Mouse (Mus musculus) ES-Bruce4 (cell line): ENCODE data around the gene Rassf3. TPM values are rescaled to one million over a fixed set of nuclear protein-coding genes. Genes with fewer than 3 reads are reported as not detected.

ENCODE experiments used
- H3K27ac ChIP-seq: 2 replicates; pipeline ENCODE4 v1.5.1; 2012; ENCODE audit warnings: low read length, inconsistent platforms; ENCODE audit not compliant: insufficient read depth
- H3K27me3 ChIP-seq: 2 replicates; pipeline ENCODE4 v1.6.1; 2012; ENCODE audit warnings: mild to moderate bottlenecking, low read length, inconsistent platforms; ENCODE audit not compliant: control insufficient read depth, poor library complexity, insufficient read depth, severe bottlenecking
- H3K36me3 ChIP-seq: 2 replicates; pipeline ENCODE4 v1.6.1; 2012; ENCODE audit warnings: inconsistent platforms, mild to moderate bottlenecking, low read length, moderate library complexity; ENCODE audit not compliant: control insufficient read depth, poor library complexity, insufficient read depth, severe bottlenecking
- H3K4me1 ChIP-seq: one replicate; pipeline ENCODE4 v1.8.1; 2011; ENCODE audit warnings: low read length; ENCODE audit not compliant: control insufficient read depth, insufficient read depth
- H3K4me3 ChIP-seq: 2 replicates; pipeline ENCODE4 v1.5.1; 2011; ENCODE audit warnings: low read depth, mild to moderate bottlenecking, low read length
- H3K9ac ChIP-seq: 2 replicates; pipeline ENCODE4 v1.6.1; 2012; ENCODE audit warnings: low read depth, mild to moderate bottlenecking, inconsistent platforms; ENCODE audit not compliant: poor library complexity, severe bottlenecking
- H3K9me3 ChIP-seq: replicated peaks from 2 replicates; pipeline ENCODE4 v1.6.1; 2012; ENCODE audit warnings: mild to moderate bottlenecking, low read length, inconsistent platforms; ENCODE audit not compliant: control insufficient read depth, poor library complexity, insufficient read depth, severe bottlenecking
- CTCF ChIP-seq: IDR thresholded peaks from one replicate; pipeline ENCODE4 v1.8.1; 2011; ENCODE audit warnings: low read depth, low read length
- EP300 ChIP-seq: IDR thresholded peaks from 2 replicates; pipeline ENCODE4 v1.6.1; 2011; ENCODE audit warnings: low read depth, low read length; ENCODE audit not compliant: insufficient read depth
- POLR2A ChIP-seq: IDR thresholded peaks from one replicate; pipeline ENCODE4 v1.8.1; 2011; ENCODE audit warnings: low read length; ENCODE audit not compliant: insufficient read depth
- polyA plus RNA-seq: library from polyadenylated mRNA; stranded (reverse); fragments of >200 nt; gene quantifications from 2 replicates; pipeline ENCODE4 v1.2.4, GENCODE M21; 2011; ENCODE audit warnings: low read depth; ENCODE audit not compliant: missing spikeins, insufficient read depth, insufficient read length

Gene Rassf3
- polyA plus RNA-seq, 1 experiment = 41.7 TPM

GRCm38 (mm10) chr10:121468985-121469384, 7.2 kb downstream of the Rassf3 start:
- H3K36me3 ChIP-seq = no peaks in the 10 kb centered on the region
- TF ChIP-seq CTCF (no peak), EP300 (no peak), POLR2A (no peak)
- H3K9me3 ChIP-seq = no peaks in the 10 kb centered on the region
- no peak overlapping the region for H3K4me3 ChIP-seq
- peaks cover 12% of the 10 kb centered on the region for H3K4me1 ChIP-seq
- no peaks in the 10 kb centered on the region for H3K27me3 ChIP-seq
- no peak overlapping the region for H3K27ac ChIP-seq
- H3K9ac ChIP-seq = no peak overlapping the region

DNA sequence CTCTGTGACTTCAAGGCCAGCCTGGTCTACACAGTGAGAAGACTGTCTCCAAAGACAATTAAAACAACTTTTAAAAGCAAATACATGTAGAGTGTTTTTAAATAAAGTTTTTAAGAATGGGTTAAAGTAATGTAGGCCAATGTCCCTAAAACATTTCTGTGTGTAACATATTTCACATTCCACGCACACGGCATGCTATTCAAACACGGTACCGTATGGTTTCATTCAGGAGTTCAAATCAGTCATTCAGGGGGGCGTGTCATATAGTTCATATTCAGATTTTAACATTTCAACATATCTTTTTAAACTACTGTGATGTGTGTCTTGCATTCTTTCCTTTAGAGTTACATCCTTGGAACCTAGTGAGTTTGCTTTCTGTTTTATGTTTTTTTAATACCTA, 7.9 kb downstream of the Rassf3 start:
- Histone ChIP-seq H3K4me1 (peaks cover 11% of the 10 kb centered on the region), H3K27me3 (no peaks in the 10 kb centered on the region), H3K9me3 (no peaks in the 10 kb centered on the region), H3K36me3 (no peaks in the 10 kb centered on the region), H3K9ac (no peak overlapping the region), H3K27ac (no peak overlapping the region), H3K4me3 (no peak overlapping the region)
- TF ChIP-seq CTCF (no peak), POLR2A (no peak), EP300 (no peak)

GRCm38 (mm10) chr10:121467792-121468191, 8.4 kb downstream of the Rassf3 start:
- no peaks in the 10 kb centered on the region for H3K9me3 ChIP-seq
- no peak for TF ChIP-seq POLR2A
- TF ChIP-seq CTCF = no peak
- no peak for TF ChIP-seq EP300
- no peaks in the 10 kb centered on the region for H3K36me3 ChIP-seq
- no peak overlapping the region for H3K4me3 ChIP-seq
- H3K4me1 ChIP-seq = peaks cover 11% of the 10 kb centered on the region
- H3K9ac ChIP-seq = no peak overlapping the region
- no peak overlapping the region for H3K27ac ChIP-seq
- H3K27me3 ChIP-seq = no peaks in the 10 kb centered on the region

GRCm38 (mm10) chr10:121467016-121467415, 9.1 kb downstream of the Rassf3 start:
- H3K36me3 ChIP-seq = no peaks in the 10 kb centered on the region
- H3K4me1 ChIP-seq = peaks cover 11% of the 10 kb centered on the region
- no peak overlapping the region for H3K9ac ChIP-seq
- no peaks in the 10 kb centered on the region for H3K9me3 ChIP-seq
- TF ChIP-seq EP300 (no peak), CTCF (no peak), POLR2A (no peak)
- no peak overlapping the region for H3K27ac ChIP-seq
- no peaks in the 10 kb centered on the region for H3K27me3 ChIP-seq
- no peak overlapping the region for H3K4me3 ChIP-seq

DNA sequence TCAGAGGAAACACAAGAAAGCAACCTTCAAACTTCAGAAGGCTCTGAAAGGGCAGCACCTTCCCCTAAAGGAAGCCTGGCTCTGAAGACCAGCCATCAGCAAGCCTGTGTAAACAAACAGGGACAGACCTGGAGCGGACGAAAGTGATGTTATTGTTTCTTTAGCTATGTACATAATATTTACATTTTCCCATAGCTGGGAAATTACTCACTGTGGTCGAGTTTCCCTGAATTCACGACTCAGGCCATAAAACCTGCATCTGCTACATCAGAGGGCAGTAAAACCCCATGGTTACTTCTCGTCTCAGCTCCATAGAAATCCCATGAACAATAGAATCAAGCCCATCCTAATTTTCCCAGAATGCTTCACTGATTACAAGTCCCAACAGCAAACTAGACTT, 11.1 kb downstream of the Rassf3 start:
- Histone ChIP-seq H3K27ac (no peak overlapping the region), H3K27me3 (no peaks in the 10 kb centered on the region), H3K36me3 (no peaks in the 10 kb centered on the region), H3K4me3 (no peak overlapping the region), H3K9me3 (no peaks in the 10 kb centered on the region), H3K4me1 (peaks cover 11% of the 10 kb centered on the region), H3K9ac (no peak overlapping the region)
- TF ChIP-seq POLR2A (no peak), EP300 (no peak), CTCF (no peak)

DNA sequence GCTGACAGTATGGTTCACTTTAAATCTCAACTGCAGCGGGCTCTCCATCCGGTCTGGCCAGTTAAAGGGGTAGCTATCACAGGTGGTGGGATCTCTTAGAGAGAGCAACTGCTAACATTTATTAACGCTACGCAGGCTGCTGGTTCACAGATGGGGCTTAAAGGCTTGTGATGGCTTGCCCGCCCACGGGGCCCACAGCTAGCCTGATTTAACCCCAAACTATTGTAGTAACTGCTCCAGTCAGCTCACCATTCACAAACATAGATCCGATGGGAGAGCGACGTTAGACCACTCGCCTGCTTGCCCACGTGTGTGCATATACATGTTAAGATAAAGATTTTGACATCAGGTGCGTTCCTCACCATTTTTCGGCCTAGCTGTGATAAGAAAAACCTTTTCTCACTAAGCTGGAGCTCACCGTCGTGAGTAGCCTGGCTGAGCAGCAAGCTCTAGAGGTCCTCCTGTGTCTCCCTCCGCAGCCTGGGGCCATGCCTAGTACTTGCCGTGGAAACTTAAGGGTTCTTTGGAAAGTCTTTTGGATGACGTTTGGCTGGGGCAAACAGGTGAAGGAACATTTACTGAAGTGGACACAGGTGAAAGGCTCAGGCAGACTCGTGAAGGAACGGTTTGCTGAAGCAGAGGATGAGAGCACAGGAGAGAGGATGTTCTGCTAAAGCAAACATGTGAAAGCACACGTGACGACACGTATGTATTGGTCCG, 13.8 kb downstream of the Rassf3 start:
- Histone ChIP-seq H3K27ac (no peak overlapping the region), H3K36me3 (no peaks in the 10 kb centered on the region), H3K4me1 (peaks cover 4% of the 10 kb centered on the region), H3K4me3 (no peak overlapping the region), H3K9me3 (no peaks in the 10 kb centered on the region), H3K27me3 (no peaks in the 10 kb centered on the region), H3K9ac (no peak overlapping the region)
- TF ChIP-seq CTCF = no peak
